Mouse (Mus musculus) testis, adult 2 months (tissue): ENCODE data around the gene Brd3.

Source experiments
- CTCF ChIP-seq: fragments of 200-500 bp; IDR thresholded peaks from 2 replicates; pipeline ENCODE4 v1.5.1; 2012; ENCODE audit warnings: low read depth, mild to moderate bottlenecking, inconsistent platforms, low read length, moderate library complexity; ENCODE audit not compliant: control insufficient read depth, insufficient read depth, insufficient replicate concordance
- POLR2A ChIP-seq: fragments of 200-500 bp; IDR thresholded peaks from 2 replicates; pipeline ENCODE4 v1.6.1; 2012; ENCODE audit warnings: low read depth, mild to moderate bottlenecking, inconsistent platforms, low read length, moderate library complexity; ENCODE audit not compliant: control insufficient read depth

DNA sequence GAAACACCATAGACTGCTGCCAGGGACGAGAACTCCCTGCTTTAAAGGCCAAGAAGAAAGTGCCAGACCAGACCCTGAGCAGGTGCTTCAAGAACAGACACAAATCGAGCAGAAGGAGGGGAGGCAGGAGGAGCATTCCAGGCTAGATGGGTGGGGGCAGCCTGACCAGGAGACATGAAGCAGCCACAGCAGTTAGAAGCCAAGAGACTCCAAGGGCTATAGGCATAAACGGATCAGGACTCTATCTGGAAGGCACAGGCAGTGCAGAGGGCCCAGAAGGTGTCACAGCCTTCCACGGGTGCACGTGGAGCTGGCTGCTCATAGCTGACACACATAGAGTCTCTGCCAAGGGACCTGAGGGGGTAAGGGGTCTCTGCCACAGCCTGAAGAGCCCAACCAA, 47.3 kb downstream of the Brd3 start:
- TF ChIP-seq POLR2A (no peak), CTCF (no peak)
